7 mouse cellular contexts compared by ENCODE assay signal in the genomic region with DNA sequence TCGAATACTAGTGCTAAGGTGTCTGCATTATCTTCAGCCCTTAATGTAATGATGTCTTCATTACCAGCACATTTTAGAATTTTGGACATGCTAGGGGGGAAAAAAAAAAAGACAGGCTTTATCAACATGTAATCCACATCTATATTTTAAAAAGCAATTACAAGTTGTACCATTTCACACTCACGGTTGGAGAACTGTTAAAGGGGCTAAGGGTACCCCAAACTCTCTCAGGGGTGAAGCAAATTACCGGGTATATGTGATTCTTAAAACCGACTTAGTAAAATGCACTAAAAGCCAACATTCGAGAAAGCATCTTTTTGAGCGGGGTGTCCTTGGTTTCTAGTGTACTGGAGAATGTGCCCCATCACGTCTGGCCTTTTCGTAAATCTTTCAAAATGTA. TPM values are rescaled to one million over a fixed set of nuclear protein-coding genes. Genes with fewer than 3 reads are reported as not detected.
DNase-seq lines count a peak whose midpoint lies in the region; ATAC-seq and TF ChIP-seq lines count a peak whose summit lies in the region.

No protein-coding gene starts in this region.

- peak overlapping the region; percentile 91 for H3K27ac ChIP-seq in lung, embryonic 14.5 days (ENCODE audit: low read depth)
- H3K27ac ChIP-seq in embryonic fibroblast, embryonic 13.5 days (ENCODE audit: insufficient read depth, low read length) = no peak overlapping the region
- peak overlapping the region; percentile 68; the same call in 1 of the 2 replicates for H3K27ac ChIP-seq in limb, embryonic 11.5 days (replicated peaks; ENCODE audit: low read depth, low read length)
- no peak overlapping the region; the same call in 1 of the 2 replicates for H3K27ac ChIP-seq in neural tube, embryonic 15.5 days (replicated peaks)

- ATAC-seq in lung, embryonic 14.5 days (ENCODE audit: insufficient read depth) = no peak
- no peak for ATAC-seq in limb, embryonic 11.5 days (ENCODE audit: insufficient number of reproducible peaks, low FRiP score, low TSS enrichment, low read depth)
- no peak for ATAC-seq in neural tube, embryonic 15.5 days (ENCODE audit: low FRiP score)

- H3K9me3 ChIP-seq in lung, embryonic 14.5 days (ENCODE audit: low read depth, low read length) = no peaks in the 10 kb centered on the region
- no peaks in the 10 kb centered on the region for H3K9me3 ChIP-seq in limb, embryonic 11.5 days (ENCODE audit: control insufficient read depth, low read length)
- H3K9me3 ChIP-seq in neural tube, embryonic 15.5 days (replicated peaks) = no peaks in the 10 kb centered on the region

- peak overlapping the region; percentile 74 for H3K4me2 ChIP-seq in lung, embryonic 14.5 days
- peak overlapping the region; percentile 62 for H3K4me2 ChIP-seq in limb, embryonic 11.5 days (ENCODE audit: low read depth, severe bottlenecking)
- H3K4me2 ChIP-seq in neural tube, embryonic 15.5 days = peak overlapping the region; percentile 91

- peak overlapping the region; percentile 81 for H3K9ac ChIP-seq in lung, embryonic 14.5 days
- peak overlapping the region; percentile 86 for H3K9ac ChIP-seq in limb, embryonic 11.5 days (ENCODE audit: low read length)
- peak overlapping the region; percentile 54 for H3K9ac ChIP-seq in neural tube, embryonic 15.5 days (replicated peaks)

- H3K27me3 ChIP-seq in lung, embryonic 14.5 days (ENCODE audit: insufficient read depth, low read length) = no peaks in the 10 kb centered on the region
- no peaks in the 10 kb centered on the region for H3K27me3 ChIP-seq in limb, embryonic 11.5 days (ENCODE audit: control insufficient read depth, insufficient read depth, low read length)
- H3K27me3 ChIP-seq in neural tube, embryonic 15.5 days (replicated peaks) = no peaks in the 10 kb centered on the region

- WGBS in lung, embryonic 14.5 days = 4% methylated on average over 8 of the region's 8 CpGs
- 9% methylated on average over 8 of the region's 8 CpGs for WGBS in limb, embryonic 11.5 days
- 10% methylated on average over 8 of the region's 8 CpGs for WGBS in neural tube, embryonic 15.5 days

- H3K4me1 ChIP-seq in lung, embryonic 14.5 days (ENCODE audit: insufficient read depth) = peaks cover 8% of the 10 kb centered on the region
- H3K4me1 ChIP-seq in embryonic fibroblast, embryonic 13.5 days (ENCODE audit: control insufficient read depth, insufficient read depth, low read length) = no peaks in the 10 kb centered on the region; the same call in 1 of the 2 replicates
- H3K4me1 ChIP-seq in limb, embryonic 11.5 days (ENCODE audit: control insufficient read depth, insufficient read depth, low read length) = peaks cover 4% of the 10 kb centered on the region; the same call in 1 of the 2 replicates
- peaks cover 23% of the 10 kb centered on the region for H3K4me1 ChIP-seq in neural tube, embryonic 15.5 days

- TF ChIP-seq CTCF in lung, embryonic 14.5 days (IDR thresholded peaks at IDR 0.05; ENCODE audit: low read depth) = no peak
- no peak for TF ChIP-seq CTCF in embryonic fibroblast, embryonic 13.5 days (IDR thresholded peaks at IDR 0.05; ENCODE audit: borderline replicate concordance, insufficient read depth, low read length)

- no peak for DNase-seq in lung, embryonic 14.5 days
- DNase-seq in lung, postnatal 36 days = no peak
- DNase-seq in limb, embryonic 11.5 days (ENCODE audit: low spot score) = no peak
- DNase-seq in embryo, embryonic 9.5 days (ENCODE audit: extremely low spot score) = no peak
- DNase-seq in thymus, postnatal 4 days = no peak

- peaks cover 34% of the 10 kb centered on the region for H3K36me3 ChIP-seq in lung, embryonic 14.5 days (ENCODE audit: insufficient read depth)
- H3K36me3 ChIP-seq in limb, embryonic 11.5 days (ENCODE audit: control insufficient read depth, insufficient read depth, low read length) = 0 out of 2 replicates have a peak, but pooled peaks cover 2% of the 10 kb centered on the region
- peaks cover 6% of the 10 kb centered on the region for H3K36me3 ChIP-seq in neural tube, embryonic 15.5 days

- TF ChIP-seq POLR2A in embryonic fibroblast, embryonic 13.5 days (IDR thresholded peaks at IDR 0.05; ENCODE audit: low read depth, low read length) = no peak

- peak overlapping the region; percentile 67 for H3K4me3 ChIP-seq in lung, embryonic 14.5 days (ENCODE audit: low read depth, low read length)
- H3K4me3 ChIP-seq in embryonic fibroblast, embryonic 13.5 days (ENCODE audit: insufficient read depth, low read length) = peak overlapping the region; percentile 97
- H3K4me3 ChIP-seq in limb, embryonic 11.5 days (ENCODE audit: low read depth, low read length) = peak overlapping the region; percentile 60
- peak overlapping the region; percentile 62 for H3K4me3 ChIP-seq in neural tube, embryonic 15.5 days (replicated peaks)

RNA-seq across cellular contexts. Expression of a gene that starts 1.2 kb away (rescaled TPM):
- polyA plus RNA-seq in lung, embryonic 14.5 days (2014; fragmentation: Nextera tagmentation; extraction: Ambion mirVana) = 335 and 339 TPM in 2 replicates
- 148 and 203 TPM in 2 replicates for polyA plus RNA-seq in embryonic fibroblast, embryonic 13.5 days (2011; ENCODE audit: insufficient read length, low read depth, missing spikeins)
- polyA plus RNA-seq in limb, embryonic 11.5 days (2014; fragmentation: Nextera tagmentation; extraction: Ambion mirVana) = 409 and 410 TPM in 2 replicates
- 98.3 and 150 TPM in 2 replicates for polyA plus RNA-seq in neural tube, embryonic 15.5 days (2015; fragmentation: Nextera tagmentation; extraction: Ambion mirVana)

RNA-seq across cellular contexts. Expression of a gene that starts 4.3 kb away (rescaled TPM):
- polyA plus RNA-seq in lung, embryonic 14.5 days (2014; fragmentation: Nextera tagmentation; extraction: Ambion mirVana) = 36.7 and 39.9 TPM in 2 replicates
- polyA plus RNA-seq in embryonic fibroblast, embryonic 13.5 days (2011; ENCODE audit: insufficient read length, low read depth, missing spikeins) = 31.5 and 32.8 TPM in 2 replicates
- 49.0 and 54.2 TPM in 2 replicates for polyA plus RNA-seq in limb, embryonic 11.5 days (2014; fragmentation: Nextera tagmentation; extraction: Ambion mirVana)
- 40.8 and 42.8 TPM in 2 replicates for polyA plus RNA-seq in neural tube, embryonic 15.5 days (2015; fragmentation: Nextera tagmentation; extraction: Ambion mirVana)

RNA-seq across cellular contexts. Expression of a gene that starts 11.0 kb away (rescaled TPM):
- 17.1 and 20.7 TPM in 2 replicates for polyA plus RNA-seq in lung, embryonic 14.5 days (2014; fragmentation: Nextera tagmentation; extraction: Ambion mirVana)
- polyA plus RNA-seq in embryonic fibroblast, embryonic 13.5 days (2011; ENCODE audit: insufficient read length, low read depth, missing spikeins) = 52.2 and 53.5 TPM in 2 replicates
- polyA plus RNA-seq in limb, embryonic 11.5 days (2014; fragmentation: Nextera tagmentation; extraction: Ambion mirVana) = 27.3 and 27.4 TPM in 2 replicates
- polyA plus RNA-seq in neural tube, embryonic 15.5 days (2015; fragmentation: Nextera tagmentation; extraction: Ambion mirVana) = 49.4 and 57.8 TPM in 2 replicates

Comparison
In these comparisons a context has a peak if more than half of its experiments do, and no peak if none do; other contexts are left out.
1. H3K27ac ChIP-seq: peak in lung, embryonic 14.5 days (single experiment) and limb, embryonic 11.5 days (single experiment); none in embryonic fibroblast, embryonic 13.5 days (single experiment) and neural tube, embryonic 15.5 days (single experiment).
2. Peak in every context shown above with its lines, with median percentiles within 50 percentile points of each other: H3K4me2 ChIP-seq, H3K4me3 ChIP-seq and H3K9ac ChIP-seq.